Mouse (Mus musculus) testis, adult 2 months (tissue): ENCODE measurements around the gene Mfsd6.

Source experiments
- CTCF ChIP-seq: fragments of 200-500 bp; IDR thresholded peaks from 2 replicates; pipeline ENCODE4 v1.5.1; 2012; ENCODE audit warnings: low read depth, mild to moderate bottlenecking, inconsistent platforms, low read length, moderate library complexity; ENCODE audit not compliant: control insufficient read depth, insufficient read depth, insufficient replicate concordance
- POLR2A ChIP-seq: fragments of 200-500 bp; IDR thresholded peaks from 2 replicates; pipeline ENCODE4 v1.6.1; 2012; ENCODE audit warnings: low read depth, mild to moderate bottlenecking, inconsistent platforms, low read length, moderate library complexity; ENCODE audit not compliant: control insufficient read depth

DNA sequence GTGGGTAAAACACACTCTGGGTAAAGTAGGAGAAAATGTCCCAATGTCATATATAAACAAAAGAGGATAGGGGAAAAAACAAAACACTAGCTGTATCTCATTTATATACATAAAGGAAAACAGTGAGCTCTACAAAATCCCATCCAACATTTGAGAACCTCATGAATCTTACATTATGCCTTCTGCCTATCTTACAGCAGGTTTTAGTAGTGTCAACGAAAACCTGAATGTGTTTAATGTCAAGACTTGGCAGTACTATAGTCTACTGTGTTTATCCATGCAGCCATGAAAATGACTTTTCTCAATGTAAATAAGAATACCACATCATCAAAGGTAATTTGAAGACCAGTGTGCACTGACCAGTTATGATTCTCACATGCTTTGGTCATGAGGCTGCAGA is 57.3 kb downstream of the Mfsd6 start:
- TF ChIP-seq POLR2A: no peak
- no peak for TF ChIP-seq CTCF
